Mouse (Mus musculus) kidney, adult 2 months (tissue): ENCODE data around the gene Med25. TPM values are rescaled to one million over a fixed set of nuclear protein-coding genes. Genes with fewer than 3 reads are reported as not detected.
A peak's percentile ranks its signal among the peaks of the same experiment; 100 is the strongest.

ENCODE experiments used
- DNase-seq: peaks from one replicate; pipeline ENCODE4 v3.0.0; 2021
- H3K27ac ChIP-seq: fragments of 200-500 bp; 2 replicates; pipeline ENCODE4 v1.5.1; 2012; ENCODE audit warnings: low read depth, low read length, control low read depth, inconsistent platforms; ENCODE audit not compliant: insufficient read depth
- H3K27me3 ChIP-seq: fragments of 200-500 bp; replicated peaks from 2 replicates; pipeline ENCODE4 v1.6.1; 2012; ENCODE audit warnings: mild to moderate bottlenecking, moderate library complexity, low read length, inconsistent platforms; ENCODE audit not compliant: control insufficient read depth, insufficient read depth
- H3K36me3 ChIP-seq: fragments of 200-500 bp; 2 replicates; pipeline ENCODE4 v1.6.1; 2012; ENCODE audit warnings: mild to moderate bottlenecking, moderate library complexity, low read length, inconsistent platforms; ENCODE audit not compliant: control insufficient read depth, insufficient read depth
- H3K4me1 ChIP-seq: fragments of 200-500 bp; 2 replicates; pipeline ENCODE4 v1.6.1; 2011; ENCODE audit warnings: low read length; ENCODE audit not compliant: control insufficient read depth, insufficient read depth
- H3K4me3 ChIP-seq: fragments of 200-500 bp; 2 replicates; pipeline ENCODE4 v1.5.1; 2011; ENCODE audit warnings: mild to moderate bottlenecking, low read depth, low read length, control low read depth; ENCODE audit not compliant: insufficient read depth
- CTCF ChIP-seq: fragments of 200-500 bp; conservative IDR thresholded peaks from 2 replicates; pipeline ENCODE4 v1.5.1; 2011; ENCODE audit warnings: low read depth, mild to moderate bottlenecking, control low read depth, low read length, moderate library complexity, mixed read lengths; ENCODE audit not compliant: insufficient read depth, insufficient read length
- POLR2A ChIP-seq: fragments of 200-500 bp; IDR thresholded peaks from one replicate; pipeline ENCODE4 v1.6.1; 2011; ENCODE audit warnings: low read depth, low read length, control low read depth
- WGBS: fragments of 180-500 bp; shearing (Covaris S2); methylation state at CpG from one replicate; pipeline ENCODE4 v1.1.7; 2018; 5-methylcytosine and 5-hydroxymethylcytosine counted together
- polyA plus RNA-seq: library from polyadenylated mRNA; depleted of rRNA; stranded (reverse); fragments of >200 nt; gene quantifications from 2 replicates; pipeline ENCODE4 v1.2.3, GENCODE M21; 2012

Med25 gene
- polyA plus RNA-seq, 1 experiment, result 181 TPM

DNA sequence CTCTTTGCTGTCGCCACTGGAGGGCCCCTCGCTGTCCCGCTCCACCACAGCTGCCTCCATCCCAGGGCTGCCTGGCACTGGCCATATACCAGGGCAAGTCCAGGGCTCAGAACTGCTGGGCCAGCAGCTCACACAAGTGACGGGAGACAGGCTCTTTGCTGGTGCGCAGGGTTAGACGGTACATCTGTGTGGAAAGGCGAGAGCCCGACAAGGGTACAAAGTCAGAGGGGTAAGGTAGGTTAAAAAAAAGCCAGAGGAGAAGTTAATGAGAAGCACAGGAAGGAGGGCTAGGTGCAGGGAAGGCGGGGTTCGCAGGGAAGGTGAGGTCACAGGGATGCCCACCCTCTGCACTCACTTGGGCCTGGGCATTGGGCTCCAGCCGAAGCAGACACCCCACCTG is 8.1 kb upstream of the Med25 start:
- Histone ChIP-seq H3K4me1 (peaks cover 17% of the 10 kb centered on the region; the same call in 1 of the 2 replicates), H3K27me3 (no peaks in the 10 kb centered on the region), H3K36me3 (no peaks in the 10 kb centered on the region), H3K27ac (no peak overlapping the region; the same call in 1 of the 2 replicates), H3K4me3 (no peak overlapping the region)
- WGBS, result 71% methylated on average over 11 of the region's 11 CpGs
- peak; percentile 52 for DNase-seq
- TF ChIP-seq POLR2A (peak; percentile 11), CTCF (no peak)

DNA sequence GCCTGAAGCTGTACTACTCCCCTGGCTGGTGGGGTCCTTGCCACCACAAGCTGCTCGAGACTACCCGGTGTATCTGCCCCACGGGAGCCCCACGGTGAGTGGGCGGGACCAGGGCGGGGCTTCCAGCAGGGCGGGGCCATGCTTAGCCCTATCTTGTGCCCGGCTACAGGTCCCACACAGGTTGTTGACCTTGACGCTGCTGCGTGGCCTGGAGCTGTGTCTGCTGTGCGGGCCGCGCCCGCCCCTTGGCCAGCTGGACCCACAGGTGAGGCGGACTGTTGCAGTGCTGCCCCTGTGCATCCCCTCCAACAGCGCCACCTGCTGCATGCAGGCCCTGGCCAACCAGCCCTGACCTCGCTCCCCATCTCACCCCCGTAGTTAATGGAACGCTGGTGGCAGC is 6.1 kb upstream of the Med25 start:
- DNase-seq, result peak; percentile 61
- Histone ChIP-seq H3K4me1 (peaks cover 20% of the 10 kb centered on the region; the same call in 1 of the 2 replicates), H3K27ac (no peak overlapping the region), H3K4me3 (no peak overlapping the region), H3K36me3 (no peaks in the 10 kb centered on the region), H3K27me3 (no peaks in the 10 kb centered on the region)
- WGBS, result 28% methylated on average over 19 of the region's 19 CpGs
- TF ChIP-seq POLR2A (no peak), CTCF (peak; percentile 37; the same call in 1 of the 2 replicates)

DNA sequence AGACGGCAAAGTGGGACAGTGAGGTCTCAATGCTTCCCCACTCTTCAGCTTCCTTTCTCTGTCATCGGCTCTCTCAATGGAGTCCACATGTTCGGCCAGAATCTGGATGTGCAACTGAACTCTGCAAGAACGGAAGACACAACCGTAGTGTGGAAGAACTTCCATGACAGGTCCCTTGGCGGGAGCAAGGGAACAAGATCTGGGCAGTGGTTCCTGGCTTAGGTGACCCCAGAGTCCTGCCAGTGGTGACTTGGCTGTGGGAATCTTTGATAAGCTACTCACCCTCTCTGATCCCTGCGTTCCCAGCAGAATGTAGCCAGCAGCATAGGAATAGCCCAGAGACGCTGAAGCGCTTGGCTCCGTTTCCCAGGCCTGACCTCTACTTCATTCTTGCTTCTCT is 4.0 kb upstream of the Med25 start:
- DNase-seq, result no peak
- WGBS, result 16% methylated on average over 10 of the region's 10 CpGs
- no peak for TF ChIP-seq CTCF
- no peak for TF ChIP-seq POLR2A
- no peaks in the 10 kb centered on the region for H3K27me3 ChIP-seq
- H3K36me3 ChIP-seq, result no peaks in the 10 kb centered on the region
- 0 out of 2 replicates have a peak overlapping the region, but pooled peaks have one; percentile 37 for H3K27ac ChIP-seq
- peaks cover 15% of the 10 kb centered on the region; the same call in 1 of the 2 replicates for H3K4me1 ChIP-seq
- H3K4me3 ChIP-seq, result peak overlapping the region; percentile 66

DNA sequence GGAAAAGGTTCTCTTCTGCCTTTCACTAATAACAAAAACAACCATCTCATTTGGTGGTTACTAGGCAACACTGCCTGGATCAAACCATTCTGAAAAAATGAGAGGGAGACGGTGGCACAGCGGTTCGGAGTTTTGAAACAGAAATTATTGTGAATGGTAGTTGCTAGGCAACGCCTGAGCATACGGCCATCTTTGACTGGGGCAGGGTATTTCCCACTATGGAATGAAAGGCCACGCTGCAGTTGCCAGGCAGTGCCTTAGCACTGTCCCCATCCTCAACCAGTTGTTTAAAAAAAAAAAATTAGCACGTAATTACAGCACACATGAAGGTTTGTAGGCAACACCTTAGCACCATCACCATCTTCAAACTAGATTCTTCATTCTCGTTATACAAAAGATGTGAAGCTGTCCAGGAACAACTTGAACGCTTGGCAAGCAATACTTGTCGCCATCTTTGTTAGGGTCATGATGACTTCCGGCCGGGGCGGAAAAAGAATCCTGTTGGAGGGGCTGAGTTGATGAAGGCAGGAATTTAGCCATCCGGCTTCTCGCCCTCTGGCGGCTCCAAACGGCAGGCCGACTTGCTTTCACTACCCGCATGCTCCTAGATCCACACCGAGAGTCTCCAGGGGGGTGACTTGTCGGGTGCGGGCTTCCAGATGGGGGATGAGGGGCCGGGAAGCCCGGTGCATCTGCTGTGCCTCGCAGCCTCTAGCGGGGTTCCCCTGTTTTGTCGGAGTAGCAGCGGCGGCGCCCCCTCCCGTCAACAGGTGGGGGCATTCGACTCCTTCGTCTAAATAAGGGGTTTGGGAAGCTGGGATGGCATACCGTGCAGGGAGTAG is 3.3 kb upstream of the Med25 start, which contains the start of gene Fuz:
Fuz (plus strand) TSS at position 487 of the 842 bp plus-strand sequence.
- WGBS, result under 1% methylated on average over 34 of the region's 34 CpGs
- H3K4me1 ChIP-seq, result peaks cover 18% of the 10 kb centered on the region
- TF ChIP-seq POLR2A (no peak), CTCF (peak; percentile 56)
- peak within 1 kb of the TSS; percentile 66 for H3K4me3 ChIP-seq
- DNase-seq, result peak; percentile 96
- H3K27me3 ChIP-seq, result no peaks in the 10 kb centered on the region
- H3K36me3 ChIP-seq, result no peaks in the 10 kb centered on the region
- peak within 1 kb of the TSS; percentile 50 for H3K27ac ChIP-seq

DNA sequence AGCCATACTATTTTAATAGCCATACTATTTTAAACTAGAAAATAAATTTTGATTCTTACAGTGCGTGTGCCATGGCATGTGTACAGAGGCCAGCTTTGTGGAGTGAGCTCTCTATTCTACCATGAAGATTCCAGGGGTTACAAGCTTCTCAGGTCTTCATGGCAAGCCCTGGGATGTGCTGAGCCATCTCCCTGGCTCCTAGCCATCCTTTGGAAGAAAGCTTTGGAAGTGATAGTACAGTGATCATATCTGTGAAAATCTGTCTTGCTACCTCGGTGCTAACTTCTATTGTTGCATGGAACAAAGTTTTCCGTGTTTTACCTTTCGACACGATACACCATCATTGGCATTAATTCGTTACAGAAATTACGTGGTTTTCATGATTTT is 2.7 kb upstream of the Med25 start:
- peaks cover 18% of the 10 kb centered on the region for H3K4me1 ChIP-seq

DNA sequence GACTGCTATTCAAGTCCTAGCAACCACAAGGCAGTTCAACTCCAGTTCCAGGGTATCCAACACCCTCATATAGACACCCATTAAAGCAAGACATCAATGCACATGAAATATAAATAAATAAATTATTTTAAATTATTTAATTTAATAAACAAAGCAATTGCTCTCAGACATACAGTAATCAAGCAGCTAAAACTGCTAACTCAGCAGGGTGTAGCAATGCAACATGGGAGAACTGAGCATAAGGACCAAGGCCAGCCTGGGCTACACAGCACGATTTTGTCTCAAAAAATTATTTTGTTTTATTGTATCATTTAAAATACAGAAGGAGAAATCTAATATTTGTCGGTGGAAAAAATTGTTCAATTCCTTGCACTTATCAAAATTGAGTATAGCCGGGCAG is 1.7 kb upstream of the Med25 start:
- H3K27ac ChIP-seq, result no peak overlapping the region
- 90% methylated on average over 3 of the region's 3 CpGs for WGBS
- no peak overlapping the region for H3K4me3 ChIP-seq
- no peak for DNase-seq
- no peaks in the 10 kb centered on the region for H3K36me3 ChIP-seq
- no peaks in the 10 kb centered on the region for H3K27me3 ChIP-seq
- TF ChIP-seq CTCF, result no peak
- TF ChIP-seq POLR2A, result no peak
- peaks cover 18% of the 10 kb centered on the region for H3K4me1 ChIP-seq

More for the DNA sequence above, 2.7 kb upstream of the Med25 start:
- H3K4me3 ChIP-seq, result 0 out of 2 replicates have a peak overlapping the region, but pooled peaks have one; percentile 66
- peak overlapping the region; percentile 44; the same call in 1 of the 2 replicates for H3K27ac ChIP-seq
- TF ChIP-seq CTCF, result no peak
- no peak for TF ChIP-seq POLR2A
- no peaks in the 10 kb centered on the region for H3K27me3 ChIP-seq
- DNase-seq, result no peak
- no peaks in the 10 kb centered on the region for H3K36me3 ChIP-seq
- 66% methylated on average over 7 of the region's 7 CpGs for WGBS

DNA sequence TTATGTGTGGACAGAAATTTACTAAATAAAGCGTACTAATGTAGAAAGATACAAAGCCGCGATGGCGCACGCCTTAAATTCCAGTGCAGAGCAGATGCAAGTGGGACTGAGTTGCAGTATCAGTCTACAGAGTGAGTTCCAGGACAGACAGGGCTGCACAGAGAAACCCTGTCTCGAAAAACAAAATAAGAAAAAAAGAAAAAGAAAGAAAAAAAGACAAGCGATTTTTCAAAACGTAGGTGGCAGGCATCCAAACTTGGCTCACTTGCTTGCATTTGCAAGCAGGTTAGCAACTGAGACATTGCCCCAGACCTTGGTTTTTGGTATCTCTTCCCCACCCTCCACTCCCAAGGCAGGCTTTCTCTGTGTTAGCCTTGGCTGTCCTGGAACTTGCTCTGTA is 685 bp upstream of the Med25 start:
- Histone ChIP-seq H3K27ac (no peak overlapping the region), H3K4me1 (peaks cover 18% of the 10 kb centered on the region), H3K36me3 (no peaks in the 10 kb centered on the region), H3K4me3 (no peak overlapping the region), H3K27me3 (no peaks in the 10 kb centered on the region)
- 31% methylated on average over 8 of the region's 8 CpGs for WGBS
- DNase-seq, result no peak
- TF ChIP-seq CTCF, result no peak
- TF ChIP-seq POLR2A, result no peak
